Mouse (Mus musculus) T-helper 17 cell (primary cell): ENCODE measurements around the gene Rassf1.

ENCODE experiments used
- in situ Hi-C, 2 experiments: fragments of 300-600 bp; cut with MboI, MseI; formaldehyde crosslinking; loops; 1 replicate in 1 of 2; 2 replicates in 1 of 2; pipeline ENCODE4 v1.15.1; 2025; ENCODE audit warnings: high pct_unique_total_duplicates in 2 of 2

Rassf1 gene

GRCm38 (mm10) chr9:107596619-107597569 is 45.5 kb downstream of the Rassf1 start:
- in situ Hi-C loops, result no loop called here

GRCm38 (mm10) chr9:107598385-107598784 is 47.0 kb downstream of the Rassf1 start:
- in situ Hi-C loops, result no loop called here

- in situ Hi-C loops, result no loop called here
Measured at GRCm38 (mm10) chr9:107599433-107599832, 48.1 kb downstream of the Rassf1 start.

GRCm38 (mm10) chr9:107599842-107600241 is 48.5 kb downstream of the Rassf1 start:
- in situ Hi-C loops, result loop anchor here in 1 of 2 experiments (5.0 kb wide), 2 partner anchors 42 to 77 kb away; partner anchors contain the start of gene Gnat1

GRCm38 (mm10) chr9:107600745-107601144 is 49.4 kb downstream of the Rassf1 start:
- in situ Hi-C loops, result loop anchor here in 1 of 2 experiments (5.0 kb wide), 2 partner anchors 42 to 77 kb away; partner anchors contain the start of gene Gnat1

GRCm38 (mm10) chr9:107601275-107601674 is 49.9 kb downstream of the Rassf1 start:
- in situ Hi-C loops, result loop anchor here in 1 of 2 experiments (5.0 kb wide), 2 partner anchors 41 to 76 kb away; partner anchors contain the start of gene Gnat1

GRCm38 (mm10) chr9:107602068-107602648 is 50.8 kb downstream of the Rassf1 start:
- in situ Hi-C loops, result loop anchor here in 1 of 2 experiments (5.0 kb wide), 2 partner anchors 40 to 75 kb away; partner anchors contain the start of gene Gnat1

- in situ Hi-C loops, result loop anchor here in 1 of 2 experiments (5.0 kb wide), 2 partner anchors 39 to 74 kb away; partner anchors contain the start of gene Gnat1
Measured at GRCm38 (mm10) chr9:107603251-107603650, 51.9 kb downstream of the Rassf1 start.

- in situ Hi-C loops, result no loop called here
Measured at GRCm38 (mm10) chr9:107605041-107605661, 53.8 kb downstream of the Rassf1 start.

- in situ Hi-C loops, result no loop called here
Measured at GRCm38 (mm10) chr9:107606591-107606990, 55.2 kb downstream of the Rassf1 start.

GRCm38 (mm10) chr9:107607036-107607435 is 55.7 kb downstream of the Rassf1 start:
- in situ Hi-C loops, result no loop called here

- in situ Hi-C loops, result no loop called here
Measured at GRCm38 (mm10) chr9:107607653-107608245, 56.4 kb downstream of the Rassf1 start.

- in situ Hi-C loops, result no loop called here
Measured at GRCm38 (mm10) chr9:107608741-107609432, 57.5 kb downstream of the Rassf1 start, which contains the start of gene Sema3b. Sema3b (minus strand) TSS chr9:107609229.

- in situ Hi-C loops, result no loop called here
Measured at GRCm38 (mm10) chr9:107609433-107609830, 58.1 kb downstream of the Rassf1 start.

GRCm38 (mm10) chr9:107611456-107612190 is 60.3 kb downstream of the Rassf1 start:
- in situ Hi-C loops, result no loop called here
